Mouse (Mus musculus) heart, adult 18-20 months (tissue): Measurements from ENCODE around the gene Cxadr. TPM values are rescaled to one million over a fixed set of nuclear protein-coding genes. Genes with fewer than 3 reads are reported as not detected.
A peak's percentile ranks its signal among the peaks of the same experiment; 100 is the strongest.

Source experiments
- DNase-seq, 2 experiments: peaks; one replicate each; pipeline ENCODE4 v3.0.0; 2021 to 2022; ENCODE audit warnings: mixed read lengths in 1 of 2
- long read RNA-seq, 2 experiments: library from polyadenylated mRNA; stranded (forward); transcript quantifications; one replicate each; pipeline ENCODE4 v2.0.0; 2021
- total RNA-seq, 2 experiments: library from RNA; stranded (reverse); gene quantifications; 2 replicates each; pipeline ENCODE4 v1.2.3; 2021

Cxadr gene
- total RNA-seq, result 10 to 100 TPM; 33.8 to 39.1 TPM
- long read RNA-seq, experiment 1, full-length matches to known transcripts, result 6 of 10 reads
- long read RNA-seq, experiment 1, partial matches to known transcripts, result 0 of 10 reads
- long read RNA-seq, experiment 1, other reads (novel, unspliced or antisense), result 4 of 10 reads
- long read RNA-seq, experiment 2, full-length matches to known transcripts, result 3 of 3 reads
- long read RNA-seq, experiment 2, partial matches to known transcripts, result 0 of 3 reads
- long read RNA-seq, experiment 2, other reads (novel, unspliced or antisense), result 0 of 3 reads

DNA sequence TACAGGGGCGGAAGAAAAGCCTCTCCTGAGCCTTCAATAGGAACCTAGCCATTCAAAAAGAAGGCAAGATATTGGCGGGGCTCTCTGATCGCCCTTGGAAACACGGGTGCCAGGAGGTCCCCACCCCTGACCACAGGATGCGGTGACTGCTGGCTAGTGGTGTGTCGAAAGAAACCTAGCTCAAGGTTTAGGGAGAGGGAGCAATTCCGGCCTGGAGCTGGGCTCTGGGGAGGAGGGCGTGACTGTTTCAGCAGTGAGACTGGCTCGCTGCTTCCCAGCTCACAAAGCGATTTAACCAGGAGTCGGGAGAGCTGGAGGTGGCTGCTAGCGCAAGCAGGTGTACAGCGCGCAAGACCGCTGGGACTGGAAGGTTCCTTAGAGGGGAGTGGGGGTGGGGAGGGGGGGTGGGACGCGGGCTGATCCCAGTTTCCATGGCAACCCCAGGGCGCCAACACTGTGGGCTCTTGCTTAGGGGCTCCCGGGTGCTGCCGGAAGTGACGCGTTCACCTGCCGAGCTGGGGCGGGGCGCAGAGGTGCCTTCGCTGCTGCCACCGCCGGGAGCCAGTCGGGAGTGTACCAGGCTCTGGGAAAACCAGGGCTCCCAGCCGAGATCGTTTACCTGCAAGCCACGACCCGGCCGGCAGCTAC is at the start of gene Cxadr:
Gene Cxadr, plus strand, starts transcription at position 307 of the 648 bp plus-strand sequence.
- peak; percentile 60 to 63 for DNase-seq

DNA sequence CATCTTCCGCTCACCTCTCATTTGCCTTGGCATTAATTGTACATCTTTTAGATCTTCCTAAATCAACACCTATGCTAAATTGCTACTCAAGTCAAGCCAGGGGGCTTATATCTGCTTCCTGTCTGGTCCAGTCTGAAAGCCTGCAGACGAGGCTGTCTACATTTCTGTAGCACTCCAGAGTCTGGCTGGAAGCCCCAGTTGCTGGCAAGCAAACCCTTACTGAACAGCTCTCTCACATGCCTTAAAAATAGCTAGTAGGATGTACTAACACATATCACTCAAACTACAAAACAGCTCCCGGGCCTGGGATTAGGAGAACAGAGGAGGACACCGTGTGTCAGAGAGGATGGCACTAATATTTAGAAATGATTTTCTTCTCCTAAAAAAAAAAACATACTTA is 42.3 kb upstream of the Cxadr start:
- DNase-seq, result peak; percentile 78 to 81

DNA sequence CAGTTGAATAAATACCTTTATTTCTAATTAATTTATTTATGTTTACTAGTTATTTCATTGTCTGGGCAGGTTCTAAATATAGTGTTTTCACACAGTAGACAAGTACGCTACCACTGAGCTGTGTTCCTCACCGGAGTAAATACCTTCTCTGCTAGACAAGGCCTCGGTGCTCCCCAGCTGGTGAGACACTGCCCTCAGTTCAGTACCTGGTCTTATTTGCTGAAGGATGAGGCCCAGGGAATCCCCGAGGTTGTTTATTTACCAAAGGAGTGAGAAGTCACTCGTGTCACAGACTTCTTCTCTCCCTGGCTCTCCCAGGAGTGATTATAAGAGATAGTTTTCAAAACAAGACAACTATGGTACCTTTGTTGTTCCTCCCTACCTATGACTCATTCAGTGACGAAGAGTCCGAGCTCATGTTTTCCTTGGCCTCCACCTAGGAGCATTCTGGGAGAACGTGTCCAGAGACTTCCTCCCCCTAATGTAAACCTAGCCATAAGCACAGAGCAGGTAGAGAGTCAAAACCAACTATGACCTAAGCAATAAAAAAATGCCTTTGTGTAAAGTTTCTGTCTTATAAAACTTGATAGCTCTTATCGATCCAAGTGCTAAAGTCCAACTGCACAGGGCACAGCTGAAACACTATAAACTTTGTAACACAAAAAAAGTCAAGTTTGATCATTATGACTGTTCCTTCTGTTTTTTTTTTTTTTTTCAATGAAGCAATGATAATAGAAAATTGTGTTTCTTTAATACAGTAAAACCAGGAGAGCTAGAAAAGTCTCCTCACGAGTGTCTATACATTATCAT is 41.0 kb upstream of the Cxadr start:
- DNase-seq, result no peak

DNA sequence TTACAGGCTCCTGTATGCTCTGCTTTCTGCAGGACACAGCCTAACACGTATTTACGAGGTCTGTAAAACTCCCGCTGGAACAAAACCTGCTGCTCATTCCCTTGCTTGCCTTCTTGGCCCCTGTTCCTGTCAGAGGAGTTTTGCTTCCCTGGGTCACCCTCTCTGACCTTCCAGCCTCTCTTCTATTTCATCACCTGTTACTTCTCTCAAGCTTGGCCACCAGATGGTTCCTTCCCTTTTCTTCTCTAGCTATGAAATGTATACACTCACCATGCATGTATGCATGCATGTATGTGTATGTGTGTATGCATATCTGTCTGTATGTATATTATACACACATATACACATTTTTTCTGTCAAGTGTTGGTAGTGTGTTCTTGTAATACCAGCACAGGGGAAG is 39.8 kb upstream of the Cxadr start:
- DNase-seq, result no peak

DNA sequence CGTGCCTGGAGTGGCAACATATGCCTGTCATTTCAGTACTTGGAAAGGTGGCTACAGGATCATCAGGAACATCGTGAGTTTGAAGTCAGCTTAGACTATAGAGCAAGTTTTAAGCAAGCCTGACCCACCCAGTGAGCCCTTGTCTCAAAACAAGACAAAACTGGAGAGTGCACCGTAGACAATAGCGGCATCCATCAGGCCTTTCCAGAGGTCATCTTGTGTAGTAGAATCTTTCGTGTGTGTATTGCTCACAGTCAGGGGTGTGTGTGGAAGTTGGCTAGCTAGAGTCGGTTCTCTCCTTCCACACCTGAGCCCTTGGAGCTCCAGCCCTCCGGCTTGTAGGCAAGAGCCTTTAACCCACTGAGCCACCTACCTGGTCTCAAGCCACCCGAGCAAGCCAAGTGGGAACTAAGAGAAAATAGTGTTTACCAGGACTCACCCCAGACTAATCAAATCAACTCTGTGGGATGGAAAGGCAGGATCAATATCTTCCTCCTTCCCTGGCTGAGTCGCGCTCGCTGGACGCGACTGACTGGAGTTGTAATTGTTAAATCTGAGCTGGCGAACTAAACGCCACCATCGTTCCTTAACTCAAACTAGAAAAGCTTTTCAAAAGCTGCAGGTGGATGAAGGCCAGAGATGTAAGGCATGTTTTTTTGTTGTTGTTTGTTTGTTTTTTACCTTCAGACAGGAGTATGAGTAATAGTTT is 36.7 kb upstream of the Cxadr start:
- no peak for DNase-seq

DNA sequence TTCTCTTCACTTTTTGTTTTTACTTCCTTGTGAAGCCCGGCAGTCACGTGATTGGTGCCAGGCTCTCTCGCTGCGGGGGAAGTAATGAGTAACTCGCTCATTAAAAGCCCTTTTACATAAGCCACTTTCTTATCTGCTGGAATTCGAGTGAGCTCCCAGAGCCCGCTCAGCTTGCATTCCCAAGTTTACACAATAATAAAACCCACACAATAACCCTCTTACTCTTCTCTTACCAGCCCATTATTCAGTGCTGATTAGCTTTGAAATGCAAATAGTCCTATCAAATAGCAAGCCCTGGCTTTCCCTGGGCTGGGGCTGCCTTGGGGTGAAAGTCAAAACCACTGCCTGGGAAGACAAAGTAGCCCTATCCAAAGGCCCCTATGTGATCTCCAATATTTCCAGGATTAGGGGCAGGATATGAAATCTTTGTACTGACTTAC is 36.1 kb upstream of the Cxadr start:
- peak; percentile 60 to 76 for DNase-seq

DNA sequence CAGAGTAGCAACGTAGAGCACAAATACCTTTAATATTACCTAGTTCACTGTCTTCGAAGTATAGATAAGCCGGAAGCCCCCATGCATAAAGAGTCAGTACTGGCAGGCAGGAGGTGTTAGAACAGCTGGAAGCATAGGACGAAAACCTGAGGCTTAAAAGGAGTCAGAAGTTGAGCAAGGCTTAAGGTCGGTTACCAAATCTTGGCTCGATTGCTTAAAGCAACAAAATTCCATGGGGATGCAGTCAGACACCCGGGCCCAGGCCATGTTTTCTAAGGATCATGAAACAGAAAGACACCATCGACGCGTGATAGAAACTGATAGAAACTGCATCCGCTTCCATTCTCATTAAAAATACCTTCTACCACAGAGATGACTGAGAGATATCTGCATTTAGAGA is 35.5 kb upstream of the Cxadr start:
- DNase-seq, result peak in 1 of 2 experiments; percentile 22

DNA sequence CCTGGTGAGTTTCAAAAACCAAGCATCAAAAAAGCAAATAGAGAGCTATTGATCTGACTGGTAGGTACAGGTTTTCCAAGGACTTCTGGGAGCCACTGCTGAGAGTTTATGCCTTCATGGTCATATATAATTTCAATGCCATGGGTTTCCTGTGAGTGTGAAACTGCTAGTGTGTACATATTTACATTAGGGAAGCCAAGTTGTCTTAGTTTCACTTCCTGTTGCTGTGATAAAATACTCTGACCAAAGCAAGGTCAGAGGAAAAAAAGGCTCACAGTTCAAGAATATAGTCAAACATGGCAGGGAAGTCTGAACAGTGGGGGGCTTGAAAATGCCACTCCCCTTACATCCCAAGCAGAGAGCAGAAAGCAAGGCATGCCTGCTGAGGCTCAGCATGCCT is 33.8 kb upstream of the Cxadr start:
- no peak for DNase-seq

DNA sequence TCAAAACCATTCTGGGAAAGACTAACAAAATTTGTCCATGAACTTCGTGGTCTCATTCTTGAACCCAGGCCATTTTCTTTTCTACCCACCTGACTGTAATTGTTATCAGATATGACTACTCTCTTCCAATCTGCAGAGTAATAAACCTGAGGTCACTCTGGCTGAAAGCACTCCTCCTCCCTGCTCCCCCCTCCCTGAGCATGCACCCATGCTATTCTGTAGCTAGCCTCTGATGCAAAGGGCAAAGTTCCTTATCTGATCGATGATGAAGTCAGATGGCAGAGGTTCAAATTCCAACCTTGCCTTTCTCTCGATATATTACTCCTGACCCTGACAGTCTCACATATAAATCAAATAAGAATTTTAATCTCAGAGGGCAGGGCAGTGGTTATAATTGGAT is 33.1 kb upstream of the Cxadr start:
- DNase-seq, result no peak

DNA sequence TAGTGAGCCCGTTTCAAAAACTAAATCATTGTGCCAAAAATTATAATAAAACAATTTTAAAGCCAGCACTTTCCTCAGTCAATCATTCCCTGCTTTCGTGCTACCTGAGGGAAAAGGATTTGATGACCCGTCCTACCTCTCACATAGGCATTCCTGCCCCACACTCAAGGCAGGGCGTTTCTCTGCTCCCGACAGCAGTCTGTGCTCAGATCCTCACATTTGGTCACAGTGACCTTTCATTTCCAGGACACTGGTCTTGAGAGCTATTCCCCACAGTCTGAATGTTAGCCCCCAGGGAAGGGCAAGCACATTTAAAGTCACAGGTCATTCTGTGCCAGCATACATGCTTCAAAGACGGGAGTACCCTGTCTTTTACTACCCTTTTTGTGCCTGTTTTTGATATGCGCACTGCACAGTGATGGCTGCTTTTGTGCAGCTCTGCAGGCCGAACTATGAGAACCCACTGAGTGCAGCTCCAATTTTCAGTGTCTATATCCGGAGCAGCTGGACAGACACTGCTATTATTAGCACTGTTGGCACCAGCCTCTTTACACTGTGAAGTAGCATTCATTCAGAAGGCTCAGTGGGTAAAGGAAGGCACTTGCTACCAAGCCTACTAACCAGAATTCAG is 26.3 kb upstream of the Cxadr start:
- peak; percentile 49 to 65 for DNase-seq

DNA sequence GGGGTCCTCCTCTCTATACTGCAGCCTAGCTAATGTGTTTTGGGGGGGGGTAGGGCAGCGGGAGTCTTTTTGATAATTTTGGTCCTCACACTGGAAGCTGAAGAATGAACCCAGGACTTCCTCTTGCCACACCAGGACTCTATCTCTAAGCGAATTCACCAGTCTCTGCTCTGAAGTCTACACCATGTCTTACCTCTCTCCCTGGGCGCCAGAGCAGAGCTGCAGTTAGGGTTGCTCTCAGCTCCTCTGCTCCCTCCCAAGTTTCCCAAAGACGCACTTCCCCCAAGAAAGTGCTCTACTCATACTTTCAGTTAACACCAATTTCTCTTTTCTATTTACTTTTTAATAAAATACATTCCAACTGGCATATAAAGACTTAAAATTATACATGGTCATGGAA is 23.7 kb upstream of the Cxadr start:
- no peak for DNase-seq

DNA sequence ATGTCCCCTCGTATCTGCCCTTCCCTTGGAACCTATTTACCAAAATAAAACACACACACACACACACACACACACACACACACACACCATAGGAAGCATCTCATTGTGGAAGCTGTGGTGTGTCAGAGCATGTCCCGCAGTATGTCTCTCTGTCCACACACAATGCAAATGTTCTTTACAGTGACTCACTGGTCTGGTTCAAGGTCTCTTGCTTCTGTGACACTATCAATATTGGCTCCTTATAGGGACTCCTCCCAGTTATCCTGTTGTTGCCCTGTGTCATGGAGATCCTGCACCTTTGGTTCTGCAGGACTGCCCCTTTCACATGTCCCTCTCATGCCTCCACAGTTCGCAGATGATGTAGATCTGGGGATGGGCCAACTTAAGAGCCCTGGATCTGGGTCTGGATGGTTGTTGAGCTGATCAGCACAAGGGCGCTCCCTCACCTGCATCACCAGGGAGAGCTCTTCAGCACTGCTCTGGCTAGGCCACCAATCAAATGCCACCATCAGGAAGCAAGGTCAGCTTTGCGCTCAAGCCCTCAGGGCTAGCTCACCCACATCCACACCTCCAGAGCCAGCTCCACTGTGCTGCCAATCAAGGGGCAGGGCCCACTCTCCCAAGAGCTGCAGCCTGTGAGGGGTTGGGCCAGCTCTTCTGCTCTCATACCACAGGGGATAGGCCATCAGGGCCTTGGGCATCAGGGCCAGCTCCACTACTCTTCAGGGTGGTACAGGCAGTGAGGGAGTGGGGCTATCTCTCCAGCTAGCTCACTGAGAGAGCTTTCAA is 21.0 kb upstream of the Cxadr start:
- no peak for DNase-seq

DNA sequence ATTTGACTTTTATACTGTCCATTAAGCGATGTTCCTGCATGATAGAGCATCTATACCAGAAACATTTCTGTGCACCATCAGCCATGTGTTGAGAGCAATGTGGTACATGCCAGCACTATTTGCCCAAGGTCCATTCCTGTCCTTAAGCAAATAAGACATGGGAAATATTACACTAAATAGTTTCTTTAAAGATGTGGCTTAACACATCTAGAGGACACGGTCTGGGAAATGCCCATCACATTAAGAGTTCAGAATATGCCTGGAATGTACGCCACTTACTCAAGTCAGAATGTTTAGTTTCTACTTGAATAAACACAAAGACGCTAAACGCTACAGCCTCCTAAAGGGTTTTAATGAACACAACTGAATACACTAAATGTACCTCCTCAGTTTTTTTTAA is 18.1 kb upstream of the Cxadr start:
- DNase-seq, result no peak

DNA sequence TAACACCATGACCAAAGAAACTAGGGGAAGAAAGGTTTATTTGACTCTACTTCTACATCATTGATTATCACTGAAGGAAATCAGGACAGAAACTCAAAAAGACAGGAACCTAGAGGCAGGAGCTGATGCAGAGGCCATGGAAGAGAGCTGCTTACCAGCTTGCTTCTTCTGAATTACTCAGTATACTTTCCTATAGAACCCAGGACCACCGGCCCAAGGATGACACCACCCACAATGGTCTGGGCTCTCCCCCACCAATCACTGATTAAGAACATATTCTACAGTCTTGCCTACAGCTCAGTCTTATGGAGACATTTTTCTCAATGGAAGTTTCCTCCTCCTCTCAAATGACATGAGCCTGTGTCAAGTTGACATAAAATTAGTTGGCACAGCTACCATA is 7.2 kb upstream of the Cxadr start:
- DNase-seq, result no peak

DNA sequence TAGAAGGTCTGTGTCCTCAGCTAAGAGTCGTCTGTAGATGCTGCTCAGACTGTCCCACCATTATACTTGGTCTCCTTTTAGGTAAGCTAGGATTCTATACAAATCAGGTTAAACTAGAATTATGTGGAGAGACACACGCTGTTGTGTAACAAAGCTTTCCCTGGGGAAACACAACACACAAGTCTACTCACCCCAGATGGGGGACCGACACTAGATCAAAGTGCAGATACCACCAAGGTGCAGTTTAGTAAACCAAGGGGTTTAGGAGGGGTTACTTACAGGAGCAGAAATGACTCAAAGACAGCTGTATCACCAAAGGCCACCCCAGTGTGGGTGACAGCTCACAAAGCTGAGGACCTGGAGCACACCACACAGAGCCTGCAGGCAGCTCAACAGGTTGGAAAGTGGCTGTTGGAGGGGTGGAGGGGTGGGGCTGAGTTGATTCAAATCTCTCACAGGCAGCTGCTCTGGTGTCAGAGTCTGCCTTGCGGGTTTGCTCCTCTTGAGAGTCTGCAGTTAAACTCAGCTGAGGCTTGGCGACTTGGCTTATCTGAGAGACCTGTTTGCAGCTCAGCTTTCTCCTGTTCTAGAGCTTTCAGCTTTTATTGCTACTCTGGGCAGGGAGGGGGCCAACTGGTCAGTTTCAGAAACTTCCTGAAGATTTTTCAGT is 6.5 kb upstream of the Cxadr start:
- no peak for DNase-seq

DNA sequence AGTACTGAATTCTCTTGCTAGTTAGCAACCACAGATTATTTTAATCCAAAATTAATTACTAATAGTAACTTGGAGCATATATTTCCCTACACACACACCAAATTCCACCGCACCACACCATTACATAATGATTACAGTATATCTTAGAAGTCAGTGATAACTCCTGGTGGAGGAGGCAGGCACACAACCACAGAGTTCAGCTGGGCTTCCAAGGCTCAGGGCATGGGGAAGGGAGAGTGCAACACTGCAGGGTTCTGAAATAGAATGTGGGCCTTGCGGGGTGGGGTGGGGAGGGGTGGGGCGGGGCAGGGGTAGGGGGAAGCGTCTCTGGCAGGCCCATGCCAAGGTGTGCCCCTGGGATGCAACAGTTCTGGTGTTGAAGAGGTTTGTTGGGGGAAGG is 5.7 kb upstream of the Cxadr start:
- DNase-seq, result no peak

DNA sequence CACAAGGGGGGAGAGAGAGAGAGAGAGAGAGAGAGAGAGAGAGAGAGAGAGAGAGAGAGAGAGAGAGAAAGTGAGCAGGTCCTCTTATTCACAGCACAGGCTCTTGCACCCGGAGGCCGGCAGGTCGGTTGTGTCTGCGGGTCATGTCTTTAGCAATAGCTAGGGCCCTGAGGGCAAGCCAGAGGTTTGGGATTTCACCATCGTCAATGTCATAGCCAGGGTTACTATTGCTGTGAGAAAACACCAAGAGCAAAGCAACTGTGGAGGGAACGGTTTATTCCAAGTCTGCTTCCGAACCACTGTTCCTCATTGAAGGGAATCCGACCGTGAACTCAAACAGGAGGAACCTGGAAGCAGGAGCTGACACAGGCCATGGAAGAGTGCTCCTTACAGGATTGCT is 5.2 kb upstream of the Cxadr start:
- DNase-seq, result no peak

DNA sequence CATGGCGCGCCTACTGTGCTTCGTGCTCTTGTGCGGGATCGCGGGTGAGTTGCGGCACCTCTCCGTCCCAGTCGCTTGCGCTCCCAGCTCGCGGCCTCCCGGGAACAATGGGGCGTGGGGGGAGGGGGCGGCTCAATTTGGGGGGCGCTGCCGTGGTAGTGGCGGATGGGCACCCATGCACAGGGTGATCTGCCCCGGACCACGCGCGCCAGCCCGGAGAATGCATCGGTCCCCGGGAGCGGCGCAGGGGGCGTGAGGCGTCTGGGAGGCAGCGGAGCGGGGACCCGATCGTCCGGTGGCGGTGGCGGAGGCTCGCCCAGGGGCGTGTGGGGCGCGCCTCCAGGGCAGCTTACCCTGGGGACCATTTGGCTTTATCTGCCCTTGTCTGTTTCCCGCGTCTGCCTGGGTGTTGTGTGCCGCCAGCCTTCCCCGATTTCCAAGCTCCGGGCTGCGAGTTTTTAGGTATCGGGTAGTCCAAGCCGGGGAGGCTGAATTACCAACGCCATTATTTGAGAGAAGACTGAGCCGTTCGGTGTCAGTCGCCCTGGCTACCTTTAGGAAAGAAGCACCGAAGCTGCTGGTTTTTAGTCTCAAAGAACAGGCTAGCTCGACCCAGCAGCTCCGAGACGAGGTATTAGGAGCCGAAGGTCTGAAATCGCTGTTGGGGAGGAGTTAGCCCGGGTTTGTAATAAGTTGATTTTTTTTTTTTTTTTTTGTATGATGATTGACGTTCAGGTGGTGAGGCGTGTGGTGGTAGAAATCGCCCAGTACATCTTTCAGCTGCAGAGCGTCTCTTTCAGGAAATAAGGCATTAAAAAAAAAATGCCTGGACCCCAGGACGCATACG is 765 bp downstream of the Cxadr start:
- peak in 1 of 2 experiments; percentile 53 for DNase-seq

DNA sequence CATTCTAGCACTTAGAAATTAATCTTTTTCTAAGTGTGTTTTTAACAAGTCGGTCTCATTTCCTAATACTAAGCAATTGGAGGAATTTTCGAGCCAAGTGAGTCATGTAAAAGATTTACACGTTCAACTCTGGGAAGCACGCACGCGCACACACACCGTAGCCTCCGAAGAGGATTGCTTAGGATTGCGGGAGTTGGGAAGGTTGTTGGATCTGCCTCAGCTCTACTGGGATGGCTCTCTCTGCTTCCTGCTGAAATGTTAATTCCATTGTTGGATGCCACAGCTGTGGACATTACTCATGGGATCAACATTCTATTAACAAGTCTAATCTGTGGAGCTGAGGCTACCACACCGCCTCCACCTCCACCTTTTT is 1.4 kb downstream of the Cxadr start:
- peak in 1 of 2 experiments; percentile 48 for DNase-seq

DNA sequence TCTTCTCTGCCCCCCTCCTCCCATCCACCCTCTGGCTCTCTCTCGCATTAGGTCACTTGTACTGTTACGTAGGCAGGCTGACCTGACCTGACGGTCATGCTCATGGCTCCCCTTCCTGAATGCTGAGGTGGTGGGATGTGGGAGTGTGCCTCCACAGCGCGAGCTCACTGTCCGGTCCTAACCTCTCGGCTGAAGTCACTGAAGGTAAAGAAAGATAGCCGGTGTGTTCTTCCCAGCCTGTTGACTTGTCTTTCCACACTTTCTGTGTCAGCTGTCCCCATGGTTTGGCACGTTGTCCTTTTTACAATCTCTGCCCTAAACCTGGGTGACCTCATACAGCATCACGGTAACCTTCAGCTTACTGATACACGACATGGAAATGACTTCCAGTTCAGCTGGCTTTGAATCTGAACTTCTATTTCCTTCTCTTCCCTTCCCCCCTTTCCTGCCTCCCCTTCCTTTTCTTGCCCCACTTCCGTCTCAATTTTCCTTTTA is 4.4 kb downstream of the Cxadr start:
- DNase-seq, result peak; percentile 30 to 32
